Mouse (Mus musculus): ENCODE measurements around the gene Slco6c1.

Slco6c1 gene

GRCm38 (mm10) chr1:97128201-97128600 lies at the start of gene Slco6c1:
Gene Slco6c1 (minus strand): TSS chr1:97128301.
- no peak for DNase-seq (ENCODE audit: low spot score)

- no peak for DNase-seq (ENCODE audit: low spot score)
These were observed 89.1 kb downstream of the Slco6c1 start for GRCm38 (mm10) chr1:97038982-97039381.

- DNase-seq (ENCODE audit: low spot score) = no peak
These were observed 89.6 kb downstream of the Slco6c1 start for GRCm38 (mm10) chr1:97038548-97038947.

- no peak for DNase-seq (ENCODE audit: low spot score)
These were observed 90.1 kb downstream of the Slco6c1 start for GRCm38 (mm10) chr1:97037955-97038354.

GRCm38 (mm10) chr1:97021388-97021787 lies 106.7 kb downstream of the Slco6c1 start:
- no peak for DNase-seq (ENCODE audit: low spot score)

GRCm38 (mm10) chr1:97019404-97019803 lies 108.7 kb downstream of the Slco6c1 start:
- DNase-seq (ENCODE audit: low spot score) = no peak

- peak; percentile 37 for DNase-seq (ENCODE audit: low spot score)
These were observed 109.1 kb downstream of the Slco6c1 start for GRCm38 (mm10) chr1:97018978-97019377.
